Mouse (Mus musculus) retina, postnatal 1 day (tissue): ENCODE data around the gene Ces1d.

Experiments
- DNase-seq: peaks from one replicate; pipeline ENCODE4 v3.0.0-alpha.2; 2012

Ces1d gene

DNA sequence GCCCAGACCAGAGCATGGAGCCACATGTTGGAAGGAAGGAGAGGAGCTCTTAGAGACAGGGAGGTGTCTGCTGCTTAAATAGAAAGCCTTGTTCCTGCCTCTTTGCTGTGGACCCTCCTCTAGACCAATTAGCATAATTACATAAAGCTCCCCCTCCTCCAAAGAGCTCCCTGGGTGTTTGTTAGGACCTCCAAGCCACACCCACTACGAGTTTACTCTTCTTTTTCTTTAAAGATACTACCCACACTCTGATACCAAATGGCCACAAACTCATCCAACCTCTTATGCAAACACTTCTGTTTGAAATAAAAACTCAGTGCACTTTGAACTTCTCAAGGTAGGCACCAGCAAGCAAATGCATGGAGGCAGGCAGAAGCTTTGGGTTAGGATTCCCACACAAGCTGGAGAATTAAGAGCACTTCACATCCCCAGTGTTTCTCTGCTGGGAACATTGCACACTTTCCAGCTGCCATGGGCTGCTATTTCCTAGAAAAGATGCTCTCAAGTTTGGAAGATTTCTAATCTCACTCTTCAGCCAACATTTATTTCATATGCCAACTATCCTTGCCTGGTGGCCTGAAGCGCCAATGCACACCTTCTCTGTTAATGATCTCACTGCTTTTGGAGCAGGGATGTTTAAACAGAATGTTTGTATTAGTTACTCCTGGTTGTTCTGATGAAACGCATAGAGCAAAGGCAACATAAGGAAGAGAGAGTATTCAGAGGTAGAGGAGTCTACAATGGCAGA lies 66.2 kb downstream of the Ces1d start, which contains the start of gene Ces1c:
Gene Ces1c (minus strand): TSS at position 51 of the 748 bp plus-strand sequence.
- DNase-seq = no peak

GRCm38 (mm10) chr8:93126476-93126875 lies 71.2 kb downstream of the Ces1d start:
- DNase-seq = no peak

- no peak for DNase-seq
Observed at GRCm38 (mm10) chr8:93122005-93122404, 75.6 kb downstream of the Ces1d start.
